Mouse (Mus musculus): ENCODE measurements around the gene Gm49486. TPM values are rescaled to one million over a fixed set of nuclear protein-coding genes. Genes with fewer than 3 reads are reported as not detected.

Gene Gm49486
- polyA plus RNA-seq, 1 experiment = 0.05 TPM

- peaks cover 58% of the 10 kb centered on the region for H3K27me3 ChIP-seq (ENCODE audit: control insufficient read depth, insufficient read depth, insufficient read length)
- H3K4me3 ChIP-seq = no peak overlapping the region
- peak overlapping the region; percentile 57 for H3K4me2 ChIP-seq (ENCODE audit: low read depth)
- TF ChIP-seq SRF (IDR thresholded peaks at IDR 0.05; ENCODE audit: control insufficient read depth, insufficient read length, low read depth) (no peak), MYOD1 (IDR thresholded peaks at IDR 0.05; ENCODE audit: control insufficient read depth in 1 of 3, insufficient read length in 2 of 3, low read depth in 2 of 3) (peak in 1 of 3 experiments; percentile 41)
- H3K36me3 ChIP-seq (ENCODE audit: control insufficient read depth, insufficient read depth) = no peaks in the 10 kb centered on the region
- H3ac ChIP-seq (ENCODE audit: control insufficient read depth, insufficient read length) = no peak overlapping the region
- H3K79me2 ChIP-seq (ENCODE audit: control insufficient read depth, insufficient read depth) = no peaks in the 10 kb centered on the region
Measured at GRCm38 (mm10) chr15:79270317-79271123, 41.3 kb downstream of the Gm49486 start.

GRCm38 (mm10) chr15:79271124-79271746, 42.0 kb downstream of the Gm49486 start:
- Histone ChIP-seq H3K27me3 (ENCODE audit: control insufficient read depth, insufficient read depth, insufficient read length) (peaks cover 52% of the 10 kb centered on the region), H3K36me3 (ENCODE audit: control insufficient read depth, insufficient read depth) (no peaks in the 10 kb centered on the region), H3K4me3 (no peak overlapping the region), H3ac (ENCODE audit: control insufficient read depth, insufficient read length) (no peak overlapping the region), H3K4me2 (ENCODE audit: low read depth) (peak overlapping the region; percentile 57), H3K79me2 (ENCODE audit: control insufficient read depth, insufficient read depth) (no peaks in the 10 kb centered on the region)
- TF ChIP-seq MAX (IDR thresholded peaks at IDR 0.05; ENCODE audit: low read depth) (no peak), MYOG (IDR thresholded peaks at IDR 0.05; ENCODE audit: control insufficient read depth in 1 of 3, insufficient read depth in 1 of 3, insufficient read length in 2 of 3, low read depth in 2 of 3) (no peak), REST (IDR thresholded peaks at IDR 0.05; ENCODE audit: insufficient read depth, insufficient read length) (no peak), E2F4 (IDR thresholded peaks at IDR 0.05; ENCODE audit: insufficient read depth) (no peak), MYOD1 (IDR thresholded peaks at IDR 0.05; ENCODE audit: control insufficient read depth in 1 of 3, insufficient read length in 2 of 3, low read depth in 2 of 3) (no peak), TCF12 (IDR thresholded peaks at IDR 0.05; ENCODE audit: insufficient read depth, poor library complexity, severe bottlenecking) (no peak), POLR2AphosphoS2 (IDR thresholded peaks at IDR 0.05; ENCODE audit: insufficient read length, low read depth) (no peak), TCF3 (IDR thresholded peaks at IDR 0.05; ENCODE audit: insufficient read length, low read depth) (no peak), SRF (IDR thresholded peaks at IDR 0.05; ENCODE audit: control insufficient read depth, insufficient read length, low read depth) (no peak), CEBPB (IDR thresholded peaks at IDR 0.05; ENCODE audit: insufficient read depth, poor library complexity, severe bottlenecking) (no peak), USF1 (IDR thresholded peaks at IDR 0.05; ENCODE audit: low read depth) (no peak), POLR2A (IDR thresholded peaks at IDR 0.05; ENCODE audit: insufficient read length, low read depth) (no peak)

GRCm38 (mm10) chr15:79273020-79273419, 43.8 kb downstream of the Gm49486 start:
- no peaks in the 10 kb centered on the region for H3K36me3 ChIP-seq (ENCODE audit: control insufficient read depth, insufficient read depth)
- TF ChIP-seq USF1 (IDR thresholded peaks at IDR 0.05; ENCODE audit: low read depth) (no peak), MAX (IDR thresholded peaks at IDR 0.05; ENCODE audit: low read depth) (no peak), REST (IDR thresholded peaks at IDR 0.05; ENCODE audit: insufficient read depth, insufficient read length) (no peak), POLR2A (IDR thresholded peaks at IDR 0.05; ENCODE audit: insufficient read length, low read depth) (no peak), E2F4 (IDR thresholded peaks at IDR 0.05; ENCODE audit: insufficient read depth) (no peak), TCF12 (IDR thresholded peaks at IDR 0.05; ENCODE audit: insufficient read depth, poor library complexity, severe bottlenecking) (no peak), MYOD1 (IDR thresholded peaks at IDR 0.05; ENCODE audit: control insufficient read depth in 1 of 3, insufficient read length in 2 of 3, low read depth in 2 of 3) (no peak)
- H3ac ChIP-seq (ENCODE audit: control insufficient read depth, insufficient read length) = no peak overlapping the region
- no peak overlapping the region for H3K4me3 ChIP-seq
- peaks cover 37% of the 10 kb centered on the region for H3K27me3 ChIP-seq (ENCODE audit: control insufficient read depth, insufficient read depth, insufficient read length)
- H3K4me2 ChIP-seq (ENCODE audit: low read depth) = no peak overlapping the region
- no peaks in the 10 kb centered on the region for H3K79me2 ChIP-seq (ENCODE audit: control insufficient read depth, insufficient read depth)

GRCm38 (mm10) chr15:79277728-79278127, 48.5 kb downstream of the Gm49486 start:
- Histone ChIP-seq H3K79me2 (ENCODE audit: control insufficient read depth, insufficient read depth) (no peaks in the 10 kb centered on the region), H3K36me3 (ENCODE audit: control insufficient read depth, insufficient read depth) (no peaks in the 10 kb centered on the region), H3K4me3 (no peak overlapping the region), H3ac (ENCODE audit: control insufficient read depth, insufficient read length) (no peak overlapping the region), H3K27me3 (ENCODE audit: control insufficient read depth, insufficient read depth, insufficient read length) (peaks cover 10% of the 10 kb centered on the region), H3K4me2 (ENCODE audit: low read depth) (peak overlapping the region; percentile 0)
- TF ChIP-seq MYOG (IDR thresholded peaks at IDR 0.05; ENCODE audit: control insufficient read depth in 1 of 3, insufficient read depth in 1 of 3, insufficient read length in 2 of 3, low read depth in 2 of 3) (peak; percentile 46 to 73 (median 50)), MYOD1 (IDR thresholded peaks at IDR 0.05; ENCODE audit: control insufficient read depth in 1 of 3, insufficient read length in 2 of 3, low read depth in 2 of 3) (peak; percentile 26 to 72 (median 62)), POLR2AphosphoS2 (IDR thresholded peaks at IDR 0.05; ENCODE audit: insufficient read length, low read depth) (no peak)

GRCm38 (mm10) chr15:79280209-79280608, 51.0 kb downstream of the Gm49486 start:
- TF ChIP-seq MYOG (IDR thresholded peaks at IDR 0.05; ENCODE audit: control insufficient read depth in 1 of 3, insufficient read depth in 1 of 3, insufficient read length in 2 of 3, low read depth in 2 of 3) (peak in 1 of 3 experiments; percentile 10), POLR2A (IDR thresholded peaks at IDR 0.05; ENCODE audit: insufficient read length, low read depth) (no peak)
- Histone ChIP-seq H3ac (ENCODE audit: control insufficient read depth, insufficient read length) (no peak overlapping the region), H3K36me3 (ENCODE audit: control insufficient read depth, insufficient read depth) (no peaks in the 10 kb centered on the region), H3K27me3 (ENCODE audit: control insufficient read depth, insufficient read depth, insufficient read length) (peaks cover 4% of the 10 kb centered on the region), H3K4me2 (ENCODE audit: low read depth) (no peak overlapping the region), H3K79me2 (ENCODE audit: control insufficient read depth, insufficient read depth) (no peaks in the 10 kb centered on the region), H3K4me3 (no peak overlapping the region)
